Mouse (Mus musculus) erythroblast, embryonic 14.5 days (primary cell): ENCODE data around the gene Pacrg.

ENCODE experiments used
- GATA1 ChIP-seq: IDR thresholded peaks from 2 replicates; pipeline ENCODE4 v1.6.1; 2012; ENCODE audit warnings: low read length, inconsistent platforms, mixed read lengths
- TAL1 ChIP-seq: IDR thresholded peaks from 3 replicates; pipeline ENCODE4 v1.6.1; 2012; ENCODE audit warnings: low read length, inconsistent platforms, mixed read lengths

- TF ChIP-seq TAL1 = no peak
- TF ChIP-seq GATA1 = no peak
Measured at GRCm38 (mm10) chr17:10374316-10374715, 465.8 kb downstream of the Pacrg start.
